Mouse (Mus musculus) retina, adult 2 months (tissue): ENCODE measurements around the gene Rnf181.
A peak's percentile ranks its signal among the peaks of the same experiment; 100 is the strongest.

ENCODE experiments used
- DNase-seq: peaks from one replicate; pipeline ENCODE4 v3.0.0-alpha.2; 2012; ENCODE audit warnings: low read depth, low spot score

The Rnf181 gene

GRCm38 (mm10) chr6:72360599-72360935 is 6.2 kb downstream of the Rnf181 start:
- DNase-seq = no peak

GRCm38 (mm10) chr6:72359891-72360598 is 6.7 kb downstream of the Rnf181 start:
- DNase-seq = no peak

GRCm38 (mm10) chr6:72359343-72359742 is 7.4 kb downstream of the Rnf181 start:
- no peak for DNase-seq

- no peak for DNase-seq
Measured at GRCm38 (mm10) chr6:72358086-72358764, 8.5 kb downstream of the Rnf181 start.

GRCm38 (mm10) chr6:72357164-72358079 is 9.3 kb downstream of the Rnf181 start:
- DNase-seq = no peak

- no peak for DNase-seq
Measured at GRCm38 (mm10) chr6:72356001-72356532, 10.7 kb downstream of the Rnf181 start.

GRCm38 (mm10) chr6:72355066-72355911 is 11.5 kb downstream of the Rnf181 start, which contains the start of gene Tmem150a:
Gene Tmem150a (plus strand): TSS chr6:72355447.
- DNase-seq = no peak

- no peak for DNase-seq
Measured at GRCm38 (mm10) chr6:72354025-72354424, 12.7 kb downstream of the Rnf181 start.

- no peak for DNase-seq
Measured at GRCm38 (mm10) chr6:72352636-72353405, 13.9 kb downstream of the Rnf181 start.

GRCm38 (mm10) chr6:72350214-72350613 is 16.5 kb downstream of the Rnf181 start:
- DNase-seq = no peak

GRCm38 (mm10) chr6:72348411-72348810 is 18.3 kb downstream of the Rnf181 start:
- no peak for DNase-seq

GRCm38 (mm10) chr6:72347166-72347941 is 19.4 kb downstream of the Rnf181 start, which contains the start of gene 0610030E20Rik:
Gene 0610030E20Rik (plus strand): TSS chr6:72347317.
- no peak for DNase-seq

- DNase-seq = no peak
Measured at GRCm38 (mm10) chr6:72346261-72346660, 20.5 kb downstream of the Rnf181 start.

GRCm38 (mm10) chr6:72345633-72346032 is 21.1 kb downstream of the Rnf181 start:
- no peak for DNase-seq

GRCm38 (mm10) chr6:72345074-72345567 is 21.6 kb downstream of the Rnf181 start, which contains the start of gene Usp39:
Gene Usp39 (minus strand): TSS chr6:72345184.
- DNase-seq = peak; percentile 91

- DNase-seq = no peak
Measured at GRCm38 (mm10) chr6:72344396-72345073, 22.2 kb downstream of the Rnf181 start.

GRCm38 (mm10) chr6:72340481-72340880 is 26.3 kb downstream of the Rnf181 start:
- no peak for DNase-seq

GRCm38 (mm10) chr6:72333111-72333510 is 33.6 kb downstream of the Rnf181 start:
- no peak for DNase-seq
